Mouse (Mus musculus): ENCODE data around the gene Grid2. TPM values are rescaled to one million over a fixed set of nuclear protein-coding genes. Genes with fewer than 3 reads are reported as not detected.

Grid2 gene
- total RNA-seq, 2 experiments from 2014 or later: 13.5 to 17.8 TPM

GRCm38 (mm10) chr6:64688181-64688944, 1432.7 kb downstream of the Grid2 start:
- no peak for DNase-seq (ENCODE audit: extremely low spot score in 1 of 2, low spot score in 1 of 2)

- no peak for DNase-seq (ENCODE audit: extremely low spot score in 1 of 2, low spot score in 1 of 2)
Observed at GRCm38 (mm10) chr6:64694688-64695087, 1439.0 kb downstream of the Grid2 start.

DNA sequence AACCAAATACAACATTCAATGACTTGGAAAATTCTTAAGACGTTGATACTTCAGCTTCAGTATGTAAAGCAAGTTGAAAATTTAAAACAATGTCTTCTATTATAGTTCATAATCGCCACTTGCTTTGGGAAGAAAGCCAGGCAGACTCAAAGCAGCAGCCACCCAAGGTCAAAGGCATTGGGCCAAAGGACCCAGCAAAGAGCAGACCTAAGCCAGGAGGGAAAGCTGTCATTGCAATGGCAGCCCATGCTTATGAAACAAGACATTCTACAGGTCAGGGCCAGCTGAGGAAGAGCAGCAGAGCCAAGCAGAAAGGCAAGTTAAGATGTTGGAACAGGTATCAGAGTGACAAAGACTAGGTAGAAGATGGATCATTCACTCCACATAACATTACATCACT, 1448.0 kb downstream of the Grid2 start:
- DNase-seq (ENCODE audit: extremely low spot score in 1 of 2, low spot score in 1 of 2): no peak

- DNase-seq (ENCODE audit: extremely low spot score in 1 of 2, low spot score in 1 of 2): no peak
Observed at GRCm38 (mm10) chr6:64727751-64728403, 1472.2 kb downstream of the Grid2 start.

DNA sequence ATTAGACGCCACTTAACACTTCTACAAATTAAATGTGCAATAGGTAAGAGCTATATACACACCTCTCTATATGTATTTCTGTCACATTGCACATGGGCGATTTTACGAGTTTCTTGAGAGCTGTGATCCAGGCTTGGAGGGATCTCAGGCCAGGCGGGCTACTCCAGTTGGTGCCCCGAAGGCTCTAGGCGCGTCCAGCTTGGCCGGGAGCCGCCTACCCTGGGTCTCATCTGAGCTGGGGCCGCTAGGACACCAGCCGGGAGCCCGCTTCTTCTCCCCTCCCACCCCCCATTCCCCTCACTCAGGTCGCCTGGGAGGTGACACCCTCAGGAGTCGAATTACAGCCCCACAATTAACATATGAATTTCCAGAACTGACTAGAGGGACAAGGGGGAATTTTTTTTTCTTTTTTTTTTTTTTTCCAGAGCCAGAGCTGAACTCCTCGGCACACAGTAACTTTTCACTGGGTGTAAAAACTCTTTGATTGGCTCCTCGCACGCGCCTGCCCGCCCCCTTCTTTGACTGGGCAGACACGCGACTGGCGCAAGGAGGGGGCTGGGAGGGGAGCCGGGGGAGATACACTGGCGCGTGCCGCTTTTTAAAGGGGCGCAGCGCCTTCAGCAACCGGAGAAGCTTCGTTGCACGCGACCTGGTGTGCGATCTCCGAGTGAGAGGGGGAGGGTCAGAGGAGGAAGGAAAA, 1473.0 kb downstream of the Grid2 start, which contains the start of gene Atoh1:
Gene Atoh1 (plus strand): TSS at position 627 of the 700 bp plus-strand sequence.
- DNase-seq (ENCODE audit: extremely low spot score in 1 of 2, low spot score in 1 of 2): no peak

DNA sequence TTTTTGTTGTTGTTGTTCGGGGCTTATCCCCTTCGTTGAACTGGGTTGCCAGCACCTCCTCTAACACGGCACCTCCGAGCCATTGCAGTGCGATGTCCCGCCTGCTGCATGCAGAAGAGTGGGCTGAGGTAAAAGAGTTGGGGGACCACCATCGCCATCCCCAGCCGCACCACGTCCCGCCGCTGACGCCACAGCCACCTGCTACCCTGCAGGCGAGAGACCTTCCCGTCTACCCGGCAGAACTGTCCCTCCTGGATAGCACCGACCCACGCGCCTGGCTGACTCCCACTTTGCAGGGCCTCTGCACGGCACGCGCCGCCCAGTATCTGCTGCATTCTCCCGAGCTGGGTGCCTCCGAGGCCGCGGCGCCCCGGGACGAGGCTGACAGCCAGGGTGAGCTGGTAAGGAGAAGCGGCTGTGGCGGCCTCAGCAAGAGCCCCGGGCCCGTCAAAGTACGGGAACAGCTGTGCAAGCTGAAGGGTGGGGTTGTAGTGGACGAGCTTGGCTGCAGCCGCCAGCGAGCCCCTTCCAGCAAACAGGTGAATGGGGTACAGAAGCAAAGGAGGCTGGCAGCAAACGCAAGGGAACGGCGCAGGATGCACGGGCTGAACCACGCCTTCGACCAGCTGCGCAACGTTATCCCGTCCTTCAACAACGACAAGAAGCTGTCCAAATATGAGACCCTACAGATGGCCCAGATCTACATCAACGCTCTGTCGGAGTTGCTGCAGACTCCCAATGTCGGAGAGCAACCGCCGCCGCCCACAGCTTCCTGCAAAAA, 1473.7 kb downstream of the Grid2 start:
- no peak for DNase-seq (ENCODE audit: extremely low spot score in 1 of 2, low spot score in 1 of 2)

DNA sequence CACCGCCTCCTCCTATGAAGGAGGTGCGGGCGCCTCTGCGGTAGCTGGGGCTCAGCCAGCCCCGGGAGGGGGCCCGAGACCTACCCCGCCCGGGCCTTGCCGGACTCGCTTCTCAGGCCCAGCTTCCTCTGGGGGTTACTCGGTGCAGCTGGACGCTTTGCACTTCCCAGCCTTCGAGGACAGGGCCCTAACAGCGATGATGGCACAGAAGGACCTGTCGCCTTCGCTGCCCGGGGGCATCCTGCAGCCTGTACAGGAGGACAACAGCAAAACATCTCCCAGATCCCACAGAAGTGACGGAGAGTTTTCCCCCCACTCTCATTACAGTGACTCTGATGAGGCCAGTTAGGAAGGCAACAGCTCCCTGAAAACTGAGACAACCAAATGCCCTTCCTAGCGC, 1474.4 kb downstream of the Grid2 start:
- no peak for DNase-seq (ENCODE audit: extremely low spot score in 1 of 2, low spot score in 1 of 2)

GRCm38 (mm10) chr6:64730506-64731020, 1474.9 kb downstream of the Grid2 start:
- no peak for DNase-seq (ENCODE audit: extremely low spot score in 1 of 2, low spot score in 1 of 2)

DNA sequence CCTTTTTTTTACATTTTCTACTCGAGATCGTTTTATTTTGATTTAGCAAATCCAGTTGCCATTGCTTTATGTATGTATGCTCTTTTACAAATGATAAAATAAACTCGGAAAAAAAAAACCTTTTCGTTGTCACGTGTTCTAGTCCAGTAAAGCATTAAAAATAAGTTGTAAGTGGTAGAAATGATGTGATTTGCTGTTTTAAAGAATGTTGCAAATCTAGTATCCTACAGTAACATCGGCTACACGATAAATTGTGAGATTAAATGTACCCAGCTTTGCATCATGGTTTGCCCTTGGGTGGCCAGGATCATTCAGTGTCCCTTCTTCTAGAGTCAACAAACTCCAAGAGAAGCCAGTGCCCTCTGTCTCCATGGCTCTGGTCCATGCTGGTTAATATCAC, 1475.5 kb downstream of the Grid2 start:
- no peak for DNase-seq (ENCODE audit: extremely low spot score in 1 of 2, low spot score in 1 of 2)

DNA sequence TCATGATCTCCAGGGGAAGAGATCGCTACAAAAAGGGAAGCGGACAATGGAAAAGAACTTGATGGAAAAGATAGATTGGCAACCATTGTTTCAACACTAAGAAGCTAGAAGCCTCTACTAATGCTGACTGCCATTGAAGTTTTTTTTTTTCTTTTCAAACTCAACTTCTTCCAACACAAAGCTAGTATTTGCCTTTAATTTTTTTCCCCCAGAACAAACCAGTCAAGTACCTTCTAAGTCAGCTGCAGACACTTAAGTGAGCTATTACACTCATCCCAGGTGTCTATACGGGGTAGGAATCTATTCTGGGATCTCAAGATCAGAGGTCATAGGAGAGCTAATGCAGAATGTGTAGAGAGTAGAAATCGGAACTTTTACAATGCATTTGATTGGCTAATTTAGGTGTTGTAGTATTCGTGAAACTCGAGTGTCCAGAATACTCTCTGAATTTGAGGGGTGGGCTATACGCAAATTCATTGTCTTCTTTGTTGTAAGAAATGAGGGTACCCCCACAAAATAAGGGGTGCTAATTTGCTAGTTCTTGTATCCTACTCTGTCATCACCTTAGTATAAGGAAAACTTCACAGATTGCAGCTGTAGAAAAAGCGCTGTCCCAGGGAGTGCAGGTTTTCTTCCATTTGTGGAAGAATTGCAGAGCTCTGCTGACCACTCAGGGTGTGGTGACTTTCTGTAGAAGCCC, 1476.1 kb downstream of the Grid2 start:
- no peak for DNase-seq (ENCODE audit: extremely low spot score in 1 of 2, low spot score in 1 of 2)

DNA sequence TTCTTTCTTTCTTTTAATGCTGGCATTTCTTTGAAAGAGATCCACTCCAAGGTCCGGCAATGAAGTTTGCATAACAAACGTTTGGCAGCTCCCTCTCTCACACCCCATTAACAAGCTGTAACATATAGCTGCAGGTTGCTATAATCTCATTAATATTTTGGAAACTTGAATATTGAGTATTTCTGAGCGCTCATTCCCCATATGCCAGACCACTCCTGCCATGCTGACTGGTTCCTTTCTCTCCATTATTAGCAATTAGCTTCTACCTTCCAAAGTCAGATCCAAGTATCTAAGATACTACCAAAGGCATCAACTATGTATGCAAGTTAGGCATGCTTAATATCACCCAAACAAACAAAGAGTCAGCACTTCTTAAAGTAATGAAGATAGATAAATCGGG, 1477.6 kb downstream of the Grid2 start:
- DNase-seq (ENCODE audit: extremely low spot score in 1 of 2, low spot score in 1 of 2): no peak

DNA sequence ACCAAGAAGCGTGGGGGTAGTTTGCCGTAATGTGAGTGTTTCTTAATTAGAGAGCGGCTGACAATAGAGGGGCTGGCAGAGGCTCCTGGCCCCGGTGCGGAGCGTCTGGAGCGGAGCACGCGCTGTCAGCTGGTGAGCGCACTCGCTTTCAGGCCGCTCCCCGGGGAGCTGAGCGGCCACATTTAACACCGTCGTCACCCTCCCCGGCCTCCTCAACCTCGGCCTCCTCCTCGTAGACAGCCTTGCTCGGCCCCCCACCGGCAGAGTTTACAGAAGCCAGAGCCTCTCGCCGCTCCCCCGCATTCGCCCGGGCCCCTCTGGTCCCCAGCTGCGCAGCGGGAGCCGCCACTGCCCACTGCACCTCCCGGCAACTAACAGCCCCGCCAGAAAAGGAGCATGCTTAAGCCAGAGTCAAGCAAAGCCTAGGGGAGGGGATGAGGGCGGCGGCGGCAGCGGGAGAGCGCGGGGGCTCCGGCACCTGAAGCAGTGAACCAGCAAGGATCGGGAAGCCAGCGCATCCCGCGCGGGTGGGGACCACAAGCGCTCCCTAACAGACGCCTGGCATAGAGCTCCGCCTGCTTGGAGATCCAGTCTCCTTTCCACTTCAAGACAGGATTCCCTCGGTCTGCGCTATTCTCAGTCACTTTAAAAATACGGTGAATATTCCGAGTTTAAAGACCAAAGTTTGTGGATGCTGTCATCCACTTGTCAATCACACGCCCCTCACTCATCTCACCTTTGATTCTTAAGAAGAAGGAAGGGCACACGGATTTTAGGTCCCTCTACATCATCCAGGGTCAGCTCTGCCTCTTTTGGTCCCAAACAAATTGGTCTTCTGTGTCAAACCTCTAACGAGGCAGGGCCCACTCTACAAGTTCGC, 1479.0 kb downstream of the Grid2 start:
- DNase-seq (ENCODE audit: extremely low spot score in 1 of 2, low spot score in 1 of 2): no peak

DNA sequence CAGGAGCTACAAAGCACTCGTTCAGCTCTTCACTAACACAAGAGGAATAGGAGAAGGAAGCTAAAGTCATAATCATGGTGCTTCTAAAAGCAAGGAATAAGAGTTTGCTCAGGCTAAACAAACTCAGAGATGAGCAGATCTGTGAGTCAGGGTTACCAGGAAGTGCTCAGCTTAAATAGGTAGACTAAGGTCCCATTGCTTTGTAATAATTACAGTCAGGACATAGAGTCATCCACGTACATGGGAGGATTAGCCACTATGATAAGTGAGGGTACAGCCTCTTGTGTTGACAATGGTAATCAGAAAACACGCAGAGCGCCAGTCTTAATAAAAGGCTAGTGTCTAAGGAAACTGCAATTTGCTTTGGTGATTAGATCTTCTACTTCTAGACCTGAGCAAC, 1480.6 kb downstream of the Grid2 start:
- no peak for DNase-seq (ENCODE audit: extremely low spot score in 1 of 2, low spot score in 1 of 2)

- no peak for DNase-seq (ENCODE audit: extremely low spot score in 1 of 2, low spot score in 1 of 2)
Observed at GRCm38 (mm10) chr6:64742915-64743489, 1487.3 kb downstream of the Grid2 start.
